Mouse (Mus musculus) forebrain, embryonic 12.5 days (tissue): ENCODE data around the gene Mgst2. TPM values are rescaled to one million over a fixed set of nuclear protein-coding genes. Genes with fewer than 3 reads are reported as not detected.

Experiments used
- ATAC-seq: fragments of 200-750 bp; cut with Nextera tagmentation; 2 replicates; pipeline ENCODE4 v1.8.0; 2017; ENCODE audit warnings: moderate TSS enrichment; ENCODE audit not compliant: low FRiP score
- H3K27ac ChIP-seq: fragments of 300-500 bp; sonication (generic); 2 replicates; pipeline ENCODE4 v1.5.1; 2016; ENCODE audit warnings: mild to moderate bottlenecking
- H3K27me3 ChIP-seq: fragments of 300-500 bp; sonication (generic); 2 replicates; pipeline ENCODE4 v1.6.1; 2016; ENCODE audit warnings: mild to moderate bottlenecking
- H3K36me3 ChIP-seq: fragments of 300-500 bp; sonication (generic); replicated peaks from 2 replicates; pipeline ENCODE4 v1.6.1; 2016; ENCODE audit warnings: mild to moderate bottlenecking
- H3K4me1 ChIP-seq: fragments of 300-500 bp; sonication (generic); 2 replicates; pipeline ENCODE4 v1.6.1; 2016
- H3K4me2 ChIP-seq: fragments of 300-500 bp; sonication (generic); 2 replicates; pipeline ENCODE4 v1.6.1; 2016; ENCODE audit warnings: mild to moderate bottlenecking, moderate library complexity
- H3K4me3 ChIP-seq: fragments of 300-500 bp; sonication (generic); replicated peaks from 2 replicates; pipeline ENCODE4 v1.5.1; 2016; ENCODE audit warnings: mild to moderate bottlenecking
- H3K9ac ChIP-seq: fragments of 300-500 bp; sonication (generic); 2 replicates; pipeline ENCODE4 v1.6.1; 2016; ENCODE audit warnings: mild to moderate bottlenecking
- H3K9me3 ChIP-seq: fragments of 300-500 bp; sonication (generic); 2 replicates; pipeline ENCODE4 v1.6.1; 2016
- WGBS: fragments of 180-500 bp; shearing (Covaris S2); methylation state at CpG from one replicate; pipeline ENCODE4 v1.1.7; 2016; 5-methylcytosine and 5-hydroxymethylcytosine counted together
- polyA plus RNA-seq: library from polyadenylated mRNA; unstranded; fragments of >200 nt; fragmentation: Nextera tagmentation; extraction: Ambion mirVana; gene quantifications from 2 replicates; pipeline ENCODE4 v1.2.1, GENCODE M21; 2016

Gene Mgst2
- polyA plus RNA-seq, 1 experiment from 2014 or later = not detected

GRCm38 (mm10) chr3:51660821-51661276 is 689 bp downstream of the Mgst2 start:
- Histone ChIP-seq H3K4me3 (no peak overlapping the region), H3K36me3 (no peaks in the 10 kb centered on the region), H3K9ac (no peak overlapping the region), H3K4me1 (no peaks in the 10 kb centered on the region; the same call in 1 of the 2 replicates), H3K4me2 (no peak overlapping the region), H3K27ac (no peak overlapping the region), H3K27me3 (no peaks in the 10 kb centered on the region), H3K9me3 (no peaks in the 10 kb centered on the region)
- WGBS = 83% methylated on average over 3 of the region's 3 CpGs
- ATAC-seq = no peak

GRCm38 (mm10) chr3:51661376-51661775 is 1.2 kb downstream of the Mgst2 start:
- H3K4me3 ChIP-seq = no peak overlapping the region

GRCm38 (mm10) chr3:51661880-51662550 is 1.9 kb downstream of the Mgst2 start:
- Histone ChIP-seq H3K9ac (no peak overlapping the region), H3K27me3 (no peaks in the 10 kb centered on the region), H3K4me1 (no peaks in the 10 kb centered on the region; the same call in 1 of the 2 replicates), H3K9me3 (no peaks in the 10 kb centered on the region), H3K4me2 (no peak overlapping the region), H3K27ac (no peak overlapping the region), H3K4me3 (no peak overlapping the region), H3K36me3 (no peaks in the 10 kb centered on the region)
- whole genome bisulfite sequencing = 86% methylated on average over 11 of the region's 11 CpGs
- ATAC-seq = no peak

More at GRCm38 (mm10) chr3:51661376-51661775, 1.2 kb downstream of the Mgst2 start:
- H3K4me2 ChIP-seq = no peak overlapping the region
- H3K9me3 ChIP-seq = no peaks in the 10 kb centered on the region
- no peak overlapping the region for H3K27ac ChIP-seq
- no peak overlapping the region for H3K9ac ChIP-seq
- no peak for ATAC-seq
- H3K4me1 ChIP-seq = no peaks in the 10 kb centered on the region; the same call in 1 of the 2 replicates
- no peaks in the 10 kb centered on the region for H3K27me3 ChIP-seq
- H3K36me3 ChIP-seq = no peaks in the 10 kb centered on the region
- 79% methylated on average over 5 of the region's 5 CpGs for WGBS

GRCm38 (mm10) chr3:51662557-51662956 is 2.4 kb downstream of the Mgst2 start:
- Histone ChIP-seq H3K27ac (no peak overlapping the region), H3K4me2 (no peak overlapping the region), H3K4me1 (no peaks in the 10 kb centered on the region; the same call in 1 of the 2 replicates), H3K36me3 (no peaks in the 10 kb centered on the region), H3K4me3 (no peak overlapping the region), H3K9me3 (no peaks in the 10 kb centered on the region), H3K9ac (no peak overlapping the region), H3K27me3 (no peaks in the 10 kb centered on the region)
- WGBS = 80% methylated on average over 6 of the region's 6 CpGs
- ATAC-seq = no peak

- H3K4me1 ChIP-seq = no peaks in the 10 kb centered on the region
- WGBS = 32% methylated on average over 2 of the region's 2 CpGs
- H3K4me3 ChIP-seq = no peak overlapping the region
- H3K9ac ChIP-seq = no peak overlapping the region
- no peak for ATAC-seq
- H3K36me3 ChIP-seq = no peaks in the 10 kb centered on the region
- no peak overlapping the region for H3K4me2 ChIP-seq
- H3K9me3 ChIP-seq = no peaks in the 10 kb centered on the region
- no peak overlapping the region for H3K27ac ChIP-seq
- no peaks in the 10 kb centered on the region for H3K27me3 ChIP-seq
These were observed 8.4 kb downstream of the Mgst2 start for GRCm38 (mm10) chr3:51668607-51669006.

GRCm38 (mm10) chr3:51670414-51671070 is 10.4 kb downstream of the Mgst2 start:
- Histone ChIP-seq H3K4me1 (no peaks in the 10 kb centered on the region), H3K27ac (no peak overlapping the region), H3K9ac (no peak overlapping the region), H3K36me3 (no peaks in the 10 kb centered on the region), H3K9me3 (no peaks in the 10 kb centered on the region), H3K4me3 (no peak overlapping the region), H3K27me3 (no peaks in the 10 kb centered on the region), H3K4me2 (no peak overlapping the region)
- ATAC-seq = no peak
- 91% methylated on average over 5 of the region's 5 CpGs for WGBS

GRCm38 (mm10) chr3:51671071-51671469 is 10.9 kb downstream of the Mgst2 start:
- no peak overlapping the region for H3K9ac ChIP-seq
- ATAC-seq = no peak
- H3K27ac ChIP-seq = no peak overlapping the region
- no peak overlapping the region for H3K4me2 ChIP-seq
- 81% methylated on average over 1 of the region's 1 CpGs for WGBS
- no peaks in the 10 kb centered on the region for H3K27me3 ChIP-seq
- H3K9me3 ChIP-seq = no peaks in the 10 kb centered on the region
- H3K36me3 ChIP-seq = no peaks in the 10 kb centered on the region
- H3K4me1 ChIP-seq = no peaks in the 10 kb centered on the region
- H3K4me3 ChIP-seq = no peak overlapping the region

- Histone ChIP-seq H3K9ac (no peak overlapping the region), H3K4me2 (no peak overlapping the region), H3K36me3 (no peaks in the 10 kb centered on the region), H3K27ac (no peak overlapping the region), H3K27me3 (no peaks in the 10 kb centered on the region), H3K4me3 (no peak overlapping the region), H3K4me1 (no peaks in the 10 kb centered on the region), H3K9me3 (no peaks in the 10 kb centered on the region)
- ATAC-seq = no peak
- WGBS = 63% methylated on average over 4 of the region's 4 CpGs
These were observed 12.5 kb downstream of the Mgst2 start for GRCm38 (mm10) chr3:51672631-51673030.

GRCm38 (mm10) chr3:51673408-51674086 is 13.4 kb downstream of the Mgst2 start:
- H3K36me3 ChIP-seq = no peaks in the 10 kb centered on the region
- H3K9me3 ChIP-seq = no peaks in the 10 kb centered on the region
- H3K27me3 ChIP-seq = no peaks in the 10 kb centered on the region
- H3K27ac ChIP-seq = no peak overlapping the region
- no peaks in the 10 kb centered on the region for H3K4me1 ChIP-seq
- no peak overlapping the region for H3K4me3 ChIP-seq
- ATAC-seq = no peak
- H3K4me2 ChIP-seq = no peak overlapping the region
- 79% methylated on average over 21 of the region's 21 CpGs for WGBS
- H3K9ac ChIP-seq = no peak overlapping the region

GRCm38 (mm10) chr3:51674963-51675362 is 14.8 kb downstream of the Mgst2 start:
- Histone ChIP-seq H3K9me3 (no peaks in the 10 kb centered on the region), H3K27ac (no peak overlapping the region), H3K4me2 (no peak overlapping the region), H3K36me3 (no peaks in the 10 kb centered on the region), H3K9ac (no peak overlapping the region), H3K27me3 (no peaks in the 10 kb centered on the region), H3K4me1 (no peaks in the 10 kb centered on the region), H3K4me3 (no peak overlapping the region)
- 89% methylated on average over 3 of the region's 3 CpGs for WGBS
- ATAC-seq = no peak

- Histone ChIP-seq H3K4me2 (no peak overlapping the region), H3K27ac (no peak overlapping the region), H3K4me3 (no peak overlapping the region), H3K9ac (no peak overlapping the region), H3K27me3 (no peaks in the 10 kb centered on the region), H3K9me3 (no peaks in the 10 kb centered on the region), H3K36me3 (peaks cover 28% of the 10 kb centered on the region), H3K4me1 (no peaks in the 10 kb centered on the region)
- 98% methylated on average over 6 of the region's 6 CpGs for WGBS
- ATAC-seq = no peak
These were observed 25.4 kb downstream of the Mgst2 start for GRCm38 (mm10) chr3:51685539-51685938.

- Histone ChIP-seq H3K9ac (no peak overlapping the region), H3K4me2 (no peak overlapping the region), H3K4me1 (no peaks in the 10 kb centered on the region), H3K27ac (no peak overlapping the region), H3K36me3 (peaks cover 29% of the 10 kb centered on the region), H3K9me3 (no peaks in the 10 kb centered on the region), H3K4me3 (no peak overlapping the region), H3K27me3 (no peaks in the 10 kb centered on the region)
- WGBS = 90% methylated on average over 6 of the region's 6 CpGs
- ATAC-seq = no peak
These were observed 26.2 kb downstream of the Mgst2 start for GRCm38 (mm10) chr3:51686316-51686715.
